Mouse (Mus musculus): ENCODE data around the gene Atp2b2.

GRCm38 (mm10) chr6:113714276-113714675 is 328.1 kb downstream of the Atp2b2 start:
- no peak for TF ChIP-seq CTCF (IDR thresholded peaks at IDR 0.05; ENCODE audit: borderline replicate concordance, insufficient read depth, low read length)
- TF ChIP-seq POLR2A (IDR thresholded peaks at IDR 0.05; ENCODE audit: low read depth, low read length), result no peak

All from embryonic fibroblast, embryonic 13.5 days (primary cell).